Mouse (Mus musculus): ENCODE data around the gene Olfr97. TPM values are rescaled to one million over a fixed set of nuclear protein-coding genes. Genes with fewer than 3 reads are reported as not detected.
"Not testable (repeated sequence)": the region's sequence is repeated elsewhere in the genome, so short reads cannot be mapped to it uniquely, and the experiment has no call there.

Gene Olfr97
- polyA plus RNA-seq (2012), result not detected in 2 replicates

- TF ChIP-seq GATA1 (IDR thresholded peaks at IDR 0.05; ENCODE audit: low read length), result not testable (repeated sequence)
Observed at GRCm38 (mm10) chr17:37237230-37237629, at the start of gene Olfr97. TSS of gene Olfr97 (minus strand) at chr17:37237330.

GRCm38 (mm10) chr17:37283360-37283759 is 46.2 kb upstream of the Olfr97 start, which contains the start of gene Olfr99:
TSS of gene Olfr99 (minus strand) at chr17:37283460.
- no peak for TF ChIP-seq GATA1 (IDR thresholded peaks at IDR 0.05; ENCODE audit: low read length)

- no peak for TF ChIP-seq GATA1 (IDR thresholded peaks at IDR 0.05; ENCODE audit: low read length)
Observed at GRCm38 (mm10) chr17:37280331-37280730, 43.2 kb upstream of the Olfr97 start.

GRCm38 (mm10) chr17:37276573-37276972 is 39.4 kb upstream of the Olfr97 start:
- TF ChIP-seq GATA1 (IDR thresholded peaks at IDR 0.05; ENCODE audit: low read length), result no peak

GRCm38 (mm10) chr17:37275626-37276248 is 38.6 kb upstream of the Olfr97 start:
- no peak for TF ChIP-seq GATA1 (IDR thresholded peaks at IDR 0.05; ENCODE audit: low read length)

GRCm38 (mm10) chr17:37270702-37271092 is 33.6 kb upstream of the Olfr97 start:
- no peak for TF ChIP-seq GATA1 (IDR thresholded peaks at IDR 0.05; ENCODE audit: low read length)

- no peak for TF ChIP-seq GATA1 (IDR thresholded peaks at IDR 0.05; ENCODE audit: low read length)
Observed at GRCm38 (mm10) chr17:37270058-37270701, 33.0 kb upstream of the Olfr97 start, which contains the start of gene H2-M3. TSS of gene H2-M3 (plus strand) at chr17:37270220.

GRCm38 (mm10) chr17:37263626-37264025 is 26.5 kb upstream of the Olfr97 start, which contains the start of gene Olfr98:
TSS of gene Olfr98 (minus strand) at chr17:37263749.
- TF ChIP-seq GATA1 (IDR thresholded peaks at IDR 0.05; ENCODE audit: low read length), result no peak

GRCm38 (mm10) chr17:37250544-37250943 is 13.4 kb upstream of the Olfr97 start:
- TF ChIP-seq GATA1 (IDR thresholded peaks at IDR 0.05; ENCODE audit: low read length), result no peak

GRCm38 (mm10) chr17:37249460-37249859 is 12.3 kb upstream of the Olfr97 start:
- TF ChIP-seq GATA1 (IDR thresholded peaks at IDR 0.05; ENCODE audit: low read length), result no peak

GRCm38 (mm10) chr17:37246715-37247114 is 9.6 kb upstream of the Olfr97 start:
- TF ChIP-seq GATA1 (IDR thresholded peaks at IDR 0.05; ENCODE audit: low read length), result no peak

GRCm38 (mm10) chr17:37242198-37242597 is 5.1 kb upstream of the Olfr97 start:
- no peak for TF ChIP-seq GATA1 (IDR thresholded peaks at IDR 0.05; ENCODE audit: low read length)

- no peak for TF ChIP-seq GATA1 (IDR thresholded peaks at IDR 0.05; ENCODE audit: low read length)
Observed at GRCm38 (mm10) chr17:37221879-37222278, 15.3 kb downstream of the Olfr97 start.

- no peak for TF ChIP-seq GATA1 (IDR thresholded peaks at IDR 0.05; ENCODE audit: low read length)
Observed at GRCm38 (mm10) chr17:37219846-37220245, 17.3 kb downstream of the Olfr97 start, which contains the start of gene Olfr96. TSS of gene Olfr96 (plus strand) at chr17:37220146.

- TF ChIP-seq GATA1 (IDR thresholded peaks at IDR 0.05; ENCODE audit: low read length), result no peak
Observed at GRCm38 (mm10) chr17:37218486-37218885, 18.6 kb downstream of the Olfr97 start.

- TF ChIP-seq GATA1 (IDR thresholded peaks at IDR 0.05; ENCODE audit: low read length), result no peak
Observed at GRCm38 (mm10) chr17:37213018-37213417, 24.1 kb downstream of the Olfr97 start, which contains the start of gene Olfr95. TSS of gene Olfr95 (minus strand) at chr17:37213118.
